Mouse (Mus musculus): ENCODE results near the gene Zfp462. TPM values are rescaled to one million over a fixed set of nuclear protein-coding genes. Genes with fewer than 3 reads are reported as not detected.

The Zfp462 gene
- total RNA-seq, 1 experiment from 2014 or later, result 48.8 TPM

- DNase-seq, result no peak
Measured at GRCm38 (mm10) chr4:55117839-55118487, 173.1 kb downstream of the Zfp462 start.

DNA sequence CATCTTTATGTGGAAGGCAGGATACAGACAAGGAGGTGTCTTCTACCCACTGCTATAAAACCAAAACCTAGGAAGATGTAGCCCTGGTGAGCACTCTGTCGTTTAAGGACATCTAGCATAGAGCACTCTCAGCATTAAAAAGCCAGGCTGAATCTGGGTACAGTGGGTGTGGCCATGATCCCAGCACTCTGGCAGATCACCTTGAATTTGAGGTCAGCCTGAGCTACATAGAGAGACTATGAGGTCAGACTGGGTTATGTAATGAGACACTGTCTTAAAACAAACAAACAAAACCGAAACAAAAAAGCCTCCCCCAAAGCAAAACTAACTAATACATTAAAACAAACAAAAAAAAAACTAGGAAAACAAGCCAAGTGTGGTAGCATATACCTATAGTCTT is 176.3 kb downstream of the Zfp462 start:
- no peak for DNase-seq

- DNase-seq, result no peak
Measured at GRCm38 (mm10) chr4:55121952-55122351, 177.1 kb downstream of the Zfp462 start.

GRCm38 (mm10) chr4:55124126-55124525 is 179.3 kb downstream of the Zfp462 start:
- DNase-seq, result no peak

DNA sequence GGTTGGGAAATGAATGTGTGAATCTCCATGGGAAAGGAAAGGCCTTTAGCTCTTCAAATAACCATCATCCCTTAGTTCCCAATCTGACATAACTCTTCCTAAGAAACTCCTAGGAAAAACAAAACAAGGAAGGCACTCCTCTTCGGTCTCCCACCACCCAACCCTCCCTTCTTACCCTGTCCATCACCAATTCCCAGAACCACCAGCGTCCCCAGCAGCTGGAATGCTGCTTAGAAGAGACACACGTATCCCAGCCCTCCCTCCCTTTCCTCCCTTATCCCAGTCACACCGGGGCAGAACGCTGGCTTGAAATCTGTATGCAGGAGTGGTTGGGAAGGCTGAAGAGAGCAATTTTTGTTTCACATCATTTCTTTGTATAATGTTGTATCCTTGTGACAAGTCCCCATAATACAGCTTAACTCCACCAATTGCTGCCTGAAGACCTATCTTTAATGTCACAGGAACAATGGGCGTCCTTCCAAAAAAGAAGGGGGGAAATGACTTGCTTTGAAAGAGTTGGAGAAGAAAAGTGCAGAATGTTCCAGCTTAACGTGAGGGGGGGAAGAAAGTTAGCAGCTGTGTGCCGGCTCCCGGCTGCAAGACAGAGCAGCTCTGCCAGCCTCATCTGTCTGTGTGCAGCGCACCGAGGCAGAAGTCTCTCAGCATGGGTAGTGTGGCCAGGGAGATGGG is 180.3 kb downstream of the Zfp462 start:
- no peak for DNase-seq

GRCm38 (mm10) chr4:55125738-55126054 is 180.8 kb downstream of the Zfp462 start:
- DNase-seq, result peak; percentile 34

GRCm38 (mm10) chr4:55127228-55127901 is 182.5 kb downstream of the Zfp462 start:
- no peak for DNase-seq

DNA sequence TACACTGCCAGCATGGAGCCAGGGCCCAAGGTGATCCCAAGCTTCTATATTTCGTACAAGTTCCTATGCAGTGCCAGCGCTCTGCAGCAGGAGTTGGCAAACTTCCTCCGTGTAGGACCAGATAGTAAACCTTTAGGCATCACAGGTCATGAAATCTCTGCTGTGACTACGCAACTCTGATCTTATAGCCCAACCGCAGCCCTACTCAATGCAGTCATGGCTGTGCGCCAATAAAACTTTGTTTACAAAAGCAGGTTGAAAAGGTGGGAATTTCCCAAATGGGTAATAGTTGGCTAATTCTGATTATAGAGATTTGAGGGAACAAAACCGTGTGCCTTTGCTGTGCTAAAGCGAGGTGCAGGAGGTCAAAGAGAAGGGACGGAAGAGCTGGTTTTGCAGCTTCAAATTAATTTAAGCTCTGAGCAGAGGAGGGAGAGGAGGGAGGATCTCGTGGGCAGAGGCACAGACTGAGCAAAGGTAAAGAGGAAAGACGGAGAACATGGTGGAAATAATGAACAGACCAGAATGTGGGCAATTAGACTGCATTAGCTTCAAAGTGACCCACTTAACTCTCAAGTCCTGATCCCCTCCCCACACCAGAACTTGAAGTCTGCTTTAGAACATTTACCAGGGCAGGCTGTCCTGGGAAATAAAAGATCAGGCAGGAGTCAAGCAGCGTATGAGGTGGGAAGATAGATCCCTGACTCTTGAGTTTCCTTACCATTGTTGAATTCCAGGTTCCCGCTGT is 183.4 kb downstream of the Zfp462 start:
- no peak for DNase-seq
